Mouse (Mus musculus) spleen, adult 2 months (tissue): ENCODE measurements around the gene Cpsf2. TPM values are rescaled to one million over a fixed set of nuclear protein-coding genes. Genes with fewer than 3 reads are reported as not detected.

Source experiments
- DNase-seq, 2 experiments: peaks; one replicate each; pipeline versions ENCODE4 v3.0.0 to v3.0.0-alpha.2; 2012 to 2021; ENCODE audit warnings: low spot score in 2 of 2, low read depth in 1 of 2
- H3K27ac ChIP-seq: fragments of 200-500 bp; 2 replicates; pipeline ENCODE4 v1.5.1; 2012; ENCODE audit warnings: low read length, inconsistent platforms; ENCODE audit not compliant: insufficient read depth
- H3K27me3 ChIP-seq: fragments of 200-500 bp; 2 replicates; pipeline ENCODE4 v1.6.1; 2012; ENCODE audit warnings: mild to moderate bottlenecking, moderate library complexity, low read length, inconsistent platforms; ENCODE audit not compliant: control insufficient read depth, insufficient read depth
- H3K36me3 ChIP-seq: fragments of 200-500 bp; 2 replicates; pipeline ENCODE4 v1.6.1; 2012; ENCODE audit warnings: mild to moderate bottlenecking, low read length, inconsistent platforms; ENCODE audit not compliant: control insufficient read depth, insufficient read depth
- H3K4me1 ChIP-seq: fragments of 200-500 bp; 2 replicates; pipeline ENCODE4 v1.6.1; 2011; ENCODE audit warnings: inconsistent platforms; ENCODE audit not compliant: control insufficient read depth, insufficient read depth, insufficient read length
- H3K4me3 ChIP-seq: fragments of 200-500 bp; 2 replicates; pipeline ENCODE4 v1.5.1; 2011; ENCODE audit warnings: mild to moderate bottlenecking, inconsistent platforms; ENCODE audit not compliant: insufficient read depth, insufficient read length; ENCODE audit errors: extremely low read depth
- CTCF ChIP-seq: fragments of 200-500 bp; IDR thresholded peaks from 2 replicates; pipeline ENCODE4 v1.5.1; 2011; ENCODE audit warnings: mild to moderate bottlenecking, inconsistent platforms; ENCODE audit not compliant: insufficient read depth, insufficient read length, insufficient replicate concordance; ENCODE audit errors: extremely low read depth
- POLR2A ChIP-seq: fragments of 200-500 bp; IDR thresholded peaks from 2 replicates; pipeline ENCODE4 v1.6.1; 2011; ENCODE audit warnings: low read depth, low read length, inconsistent platforms
- WGBS: fragments of 180-500 bp; shearing (Covaris S2); methylation state at CpG from one replicate; pipeline ENCODE4 v1.1.7; 2018; 5-methylcytosine and 5-hydroxymethylcytosine counted together
- polyA plus RNA-seq: library from polyadenylated mRNA; depleted of rRNA; stranded (reverse); fragments of >200 nt; gene quantifications from 2 replicates; pipeline ENCODE4 v1.2.3, GENCODE M21; 2012

Gene Cpsf2
- polyA plus RNA-seq, 1 experiment, result 3.6 TPM

GRCm38 (mm10) chr12:102029184-102029583 lies 53.4 kb downstream of the Cpsf2 start:
- no peak for DNase-seq
- 71% methylated on average over 7 of the region's 7 CpGs for WGBS
- Histone ChIP-seq H3K27me3 (no peaks in the 10 kb centered on the region), H3K36me3 (no peaks in the 10 kb centered on the region), H3K4me1 (no peaks in the 10 kb centered on the region), H3K4me3 (no peak overlapping the region), H3K27ac (no peak overlapping the region)
- TF ChIP-seq CTCF, result no peak
- no peak for TF ChIP-seq POLR2A

- Histone ChIP-seq H3K4me1 (no peaks in the 10 kb centered on the region), H3K36me3 (no peaks in the 10 kb centered on the region), H3K4me3 (no peak overlapping the region), H3K27ac (no peak overlapping the region), H3K27me3 (no peaks in the 10 kb centered on the region)
- no peak for DNase-seq
- TF ChIP-seq POLR2A (no peak), CTCF (no peak)
- WGBS, result 74% methylated on average over 4 of the region's 4 CpGs
These were observed 54.2 kb downstream of the Cpsf2 start for GRCm38 (mm10) chr12:102029892-102030446.

- no peak for TF ChIP-seq POLR2A
- Histone ChIP-seq H3K27ac (no peak overlapping the region), H3K27me3 (no peaks in the 10 kb centered on the region), H3K4me1 (no peaks in the 10 kb centered on the region), H3K36me3 (no peaks in the 10 kb centered on the region), H3K4me3 (no peak overlapping the region)
- 83% methylated on average over 4 of the region's 4 CpGs for WGBS
- DNase-seq, result no peak
These were observed 59.1 kb downstream of the Cpsf2 start for GRCm38 (mm10) chr12:102034934-102035333.

GRCm38 (mm10) chr12:102039861-102040260 lies 64.1 kb downstream of the Cpsf2 start:
- 94% methylated on average over 2 of the region's 2 CpGs for WGBS
- Histone ChIP-seq H3K36me3 (no peaks in the 10 kb centered on the region), H3K27me3 (no peaks in the 10 kb centered on the region), H3K4me3 (no peak overlapping the region), H3K27ac (no peak overlapping the region), H3K4me1 (no peaks in the 10 kb centered on the region)
- TF ChIP-seq POLR2A (no peak), CTCF (no peak)
- DNase-seq, result no peak

GRCm38 (mm10) chr12:102041699-102042098 lies 65.9 kb downstream of the Cpsf2 start:
- Histone ChIP-seq H3K36me3 (no peaks in the 10 kb centered on the region), H3K4me1 (no peaks in the 10 kb centered on the region), H3K4me3 (no peak overlapping the region), H3K27me3 (no peaks in the 10 kb centered on the region), H3K27ac (no peak overlapping the region)
- TF ChIP-seq CTCF (no peak), POLR2A (no peak)
- no peak for DNase-seq
- WGBS, result 35% methylated on average over 2 of the region's 2 CpGs

- 85% methylated on average over 7 of the region's 7 CpGs for WGBS
- Histone ChIP-seq H3K4me3 (no peak overlapping the region), H3K36me3 (no peaks in the 10 kb centered on the region), H3K27me3 (no peaks in the 10 kb centered on the region), H3K4me1 (no peaks in the 10 kb centered on the region), H3K27ac (no peak overlapping the region)
- DNase-seq, result no peak
- TF ChIP-seq CTCF, result no peak
- no peak for TF ChIP-seq POLR2A
These were observed 66.5 kb downstream of the Cpsf2 start for GRCm38 (mm10) chr12:102042247-102042646.

- Histone ChIP-seq H3K36me3 (no peaks in the 10 kb centered on the region), H3K4me3 (no peak overlapping the region), H3K4me1 (no peaks in the 10 kb centered on the region), H3K27me3 (no peaks in the 10 kb centered on the region), H3K27ac (no peak overlapping the region)
- DNase-seq, result no peak
- TF ChIP-seq CTCF, result no peak
- no peak for TF ChIP-seq POLR2A
- WGBS, result 84% methylated on average over 5 of the region's 5 CpGs
These were observed 68.1 kb downstream of the Cpsf2 start for GRCm38 (mm10) chr12:102043840-102044239.

- Histone ChIP-seq H3K4me3 (no peak overlapping the region), H3K27me3 (no peaks in the 10 kb centered on the region), H3K4me1 (no peaks in the 10 kb centered on the region), H3K36me3 (no peaks in the 10 kb centered on the region), H3K27ac (no peak overlapping the region)
- TF ChIP-seq CTCF (no peak), POLR2A (no peak)
- DNase-seq, result no peak
- WGBS, result 89% methylated on average over 4 of the region's 4 CpGs
These were observed 78.4 kb downstream of the Cpsf2 start for GRCm38 (mm10) chr12:102054155-102054554.
